Mouse (Mus musculus): Measurements from ENCODE around the gene Dsn1. TPM values are rescaled to one million over a fixed set of nuclear protein-coding genes. Genes with fewer than 3 reads are reported as not detected.

Dsn1 gene
- polyA plus RNA-seq, 1 experiment from 2014 or later, result 3.4 TPM

GRCm38 (mm10) chr2:156970253-156970652 lies 36.7 kb downstream of the Dsn1 start:
- H3K4me3 ChIP-seq (ENCODE audit: inconsistent target), result no peak overlapping the region
- H3K79me2 ChIP-seq (ENCODE audit: inconsistent target), result no peaks in the 10 kb centered on the region
- no peaks in the 10 kb centered on the region for H3K36me3 ChIP-seq (ENCODE audit: inconsistent target)
- 87% methylated on average over 7 of the region's 7 CpGs for WGBS (ENCODE audit: missing documents)
- H3K27ac ChIP-seq, result no peak overlapping the region

GRCm38 (mm10) chr2:156968501-156968900 lies 38.5 kb downstream of the Dsn1 start:
- Histone ChIP-seq H3K36me3 (ENCODE audit: inconsistent target) (no peaks in the 10 kb centered on the region), H3K4me3 (ENCODE audit: inconsistent target) (no peak overlapping the region), H3K27ac (no peak overlapping the region), H3K79me2 (ENCODE audit: inconsistent target) (no peaks in the 10 kb centered on the region)
- WGBS (ENCODE audit: missing documents), result 100% methylated on average over 4 of the region's 4 CpGs

- 91% methylated on average over 6 of the region's 6 CpGs for WGBS (ENCODE audit: missing documents)
- Histone ChIP-seq H3K4me3 (ENCODE audit: inconsistent target) (no peak overlapping the region), H3K79me2 (ENCODE audit: inconsistent target) (no peaks in the 10 kb centered on the region), H3K27ac (no peak overlapping the region), H3K36me3 (ENCODE audit: inconsistent target) (no peaks in the 10 kb centered on the region)
Observed at GRCm38 (mm10) chr2:156967388-156967787, 39.6 kb downstream of the Dsn1 start.

GRCm38 (mm10) chr2:156963891-156964290 lies 43.1 kb downstream of the Dsn1 start:
- 98% methylated on average over 6 of the region's 7 CpGs for WGBS (ENCODE audit: missing documents)
- H3K36me3 ChIP-seq (ENCODE audit: inconsistent target), result no peaks in the 10 kb centered on the region
- no peak overlapping the region for H3K4me3 ChIP-seq (ENCODE audit: inconsistent target)
- no peak overlapping the region for H3K27ac ChIP-seq
- H3K79me2 ChIP-seq (ENCODE audit: inconsistent target), result no peaks in the 10 kb centered on the region

GRCm38 (mm10) chr2:156958496-156959252 lies 48.3 kb downstream of the Dsn1 start:
- Histone ChIP-seq H3K27ac (no peak overlapping the region), H3K79me2 (ENCODE audit: inconsistent target) (no peaks in the 10 kb centered on the region), H3K36me3 (ENCODE audit: inconsistent target) (no peaks in the 10 kb centered on the region), H3K4me3 (ENCODE audit: inconsistent target) (no peak overlapping the region)
- 95% methylated on average over 5 of the region's 9 CpGs for WGBS (ENCODE audit: missing documents)

GRCm38 (mm10) chr2:156957035-156957434 lies 49.9 kb downstream of the Dsn1 start:
- Histone ChIP-seq H3K4me3 (ENCODE audit: inconsistent target) (no peak overlapping the region), H3K36me3 (ENCODE audit: inconsistent target) (no peaks in the 10 kb centered on the region), H3K27ac (no peak overlapping the region), H3K79me2 (ENCODE audit: inconsistent target) (no peaks in the 10 kb centered on the region)
- WGBS (ENCODE audit: missing documents), result 92% methylated on average over 2 of the region's 2 CpGs

- no peaks in the 10 kb centered on the region for H3K79me2 ChIP-seq (ENCODE audit: inconsistent target)
- no peak overlapping the region for H3K4me3 ChIP-seq (ENCODE audit: inconsistent target)
- H3K27ac ChIP-seq, result no peak overlapping the region
- 90% methylated on average over 7 of the region's 7 CpGs for WGBS (ENCODE audit: missing documents)
- no peaks in the 10 kb centered on the region for H3K36me3 ChIP-seq (ENCODE audit: inconsistent target)
Observed at GRCm38 (mm10) chr2:156956306-156956705, 50.6 kb downstream of the Dsn1 start.

GRCm38 (mm10) chr2:156954463-156954862 lies 52.5 kb downstream of the Dsn1 start:
- H3K4me3 ChIP-seq (ENCODE audit: inconsistent target), result no peak overlapping the region
- 86% methylated on average over 5 of the region's 5 CpGs for WGBS (ENCODE audit: missing documents)
- H3K79me2 ChIP-seq (ENCODE audit: inconsistent target), result no peaks in the 10 kb centered on the region
- H3K27ac ChIP-seq, result no peak overlapping the region
- no peaks in the 10 kb centered on the region for H3K36me3 ChIP-seq (ENCODE audit: inconsistent target)

GRCm38 (mm10) chr2:156951301-156952094 lies 55.5 kb downstream of the Dsn1 start:
- H3K36me3 ChIP-seq (ENCODE audit: inconsistent target), result no peaks in the 10 kb centered on the region; the same call in 1 of the 2 replicates
- H3K4me3 ChIP-seq (ENCODE audit: inconsistent target), result no peak overlapping the region
- H3K79me2 ChIP-seq (ENCODE audit: inconsistent target), result no peaks in the 10 kb centered on the region
- no peak overlapping the region for H3K27ac ChIP-seq
- WGBS (ENCODE audit: missing documents), result 94% methylated on average over 8 of the region's 10 CpGs

GRCm38 (mm10) chr2:156950816-156951215 lies 56.1 kb downstream of the Dsn1 start:
- no peaks in the 10 kb centered on the region for H3K79me2 ChIP-seq (ENCODE audit: inconsistent target)
- no peaks in the 10 kb centered on the region; the same call in 1 of the 2 replicates for H3K36me3 ChIP-seq (ENCODE audit: inconsistent target)
- whole genome bisulfite sequencing (ENCODE audit: missing documents), result 97% methylated on average over 3 of the region's 3 CpGs
- no peak overlapping the region for H3K4me3 ChIP-seq (ENCODE audit: inconsistent target)
- H3K27ac ChIP-seq, result no peak overlapping the region

Other genes with a start within 250 kb of the Dsn1 start
- 0.40 TPM in 1 of 3 replicates, not detected in the others for gene Myl9, start 231.7 kb downstream of the Dsn1 start, polyA plus RNA-seq (2018)
- gene Tgif2, start 167.1 kb downstream of the Dsn1 start, polyA plus RNA-seq (2018), result 0.11 to 0.33 TPM in 2 of 3 replicates, not detected in the other
- 0.72 to 2.6 TPM (median 0.75 TPM) in 3 replicates for gene 4930518I15Rik, start 149.2 kb downstream of the Dsn1 start, polyA plus RNA-seq (2018)
- gene Rab5if, start 144.0 kb downstream of the Dsn1 start, polyA plus RNA-seq (2018), result 108 to 213 TPM (median 184 TPM) in 3 replicates
- 0.12 to 0.23 TPM in 2 of 3 replicates, not detected in the other for gene Sla2, start 120.0 kb downstream of the Dsn1 start, polyA plus RNA-seq (2018)
- gene Ndrg3, start 15.1 kb downstream of the Dsn1 start, polyA plus RNA-seq (2018), result 24.2 to 37.2 TPM (median 32.1 TPM) in 3 replicates
- 8.1 to 15.4 TPM (median 10.2 TPM) in 3 replicates for gene Soga1, start 72.1 kb upstream of the Dsn1 start, polyA plus RNA-seq (2018)
- not detected in 3 replicates for gene Tldc2, start 79.9 kb upstream of the Dsn1 start, polyA plus RNA-seq (2018)
- gene Samhd1, start 128.1 kb upstream of the Dsn1 start, polyA plus RNA-seq (2018), result 206 to 608 TPM (median 460 TPM) in 3 replicates
- gene Rbl1, start 197.4 kb upstream of the Dsn1 start, polyA plus RNA-seq (2018), result 10.6 to 26.0 TPM (median 16.2 TPM) in 3 replicates

All from macrophage (primary cell).